Mouse (Mus musculus) limb, embryonic 14.5 days (tissue): ENCODE measurements at regions not wholly inside any gene's neighbourhood (a gene's known extent, or its start where the extent isn't known, plus 50 kb on each side); places are given as distances from the start of the nearest gene placed in this dataset.

Experiments used
- ATAC-seq: fragments of 200-750 bp; cut with Nextera tagmentation; 2 replicates; pipeline ENCODE4 v1.8.0; 2017; ENCODE audit warnings: low read depth, moderate number of reproducible peaks, moderate TSS enrichment; ENCODE audit not compliant: low FRiP score
- DNase-seq: peaks from one replicate; pipeline ENCODE4 v3.0.0-alpha.2; 2015; ENCODE audit warnings: low spot score
- H3K27ac ChIP-seq: fragments of 300-500 bp; sonication (generic); replicated peaks from 2 replicates; pipeline ENCODE4 v1.5.1; 2014; ENCODE audit warnings: low read depth, mild to moderate bottlenecking, low read length, moderate library complexity, mixed read lengths
- H3K27me3 ChIP-seq: fragments of 300-500 bp; sonication (generic); 2 replicates; pipeline ENCODE4 v1.6.1; 2014; ENCODE audit warnings: low read length, mixed read lengths; ENCODE audit not compliant: control insufficient read depth, insufficient read depth
- H3K36me3 ChIP-seq: fragments of 300-500 bp; sonication (generic); 2 replicates; pipeline ENCODE4 v1.6.1; 2014; ENCODE audit warnings: mild to moderate bottlenecking, low read length, moderate library complexity, mixed read lengths; ENCODE audit not compliant: control insufficient read depth, insufficient read depth
- H3K4me1 ChIP-seq: fragments of 300-500 bp; sonication (generic); 2 replicates; pipeline ENCODE4 v1.6.1; 2014; ENCODE audit warnings: antibody characterized with exemption, low read length, mixed read lengths; ENCODE audit not compliant: control insufficient read depth, insufficient read depth
- H3K4me2 ChIP-seq: fragments of 300-500 bp; sonication (generic); replicated peaks from 2 replicates; pipeline ENCODE4 v1.6.1; 2014; ENCODE audit warnings: low read depth, mild to moderate bottlenecking, low read length, moderate library complexity; ENCODE audit not compliant: severe bottlenecking
- H3K4me3 ChIP-seq: fragments of 300-500 bp; sonication (generic); replicated peaks from 2 replicates; pipeline ENCODE4 v1.5.1; 2014; ENCODE audit warnings: low read length
- H3K9ac ChIP-seq: fragments of 300-500 bp; sonication (generic); 2 replicates; pipeline ENCODE4 v1.6.1; 2014; ENCODE audit warnings: mild to moderate bottlenecking, low read depth, low read length, moderate library complexity; ENCODE audit not compliant: severe bottlenecking
- H3K9me3 ChIP-seq: fragments of 300-500 bp; sonication (generic); 2 replicates; pipeline ENCODE4 v1.6.1; 2016; ENCODE audit warnings: low read length; ENCODE audit not compliant: control insufficient read depth
- POLR2A ChIP-seq: fragments of 200-500 bp; IDR thresholded peaks from 2 replicates; pipeline ENCODE4 v1.8.0; 2012; ENCODE audit warnings: inconsistent platforms, mild to moderate bottlenecking, moderate library complexity, borderline replicate concordance; ENCODE audit not compliant: insufficient read depth, insufficient read length; ENCODE audit errors: extremely low read depth
- WGBS: fragments of 180-500 bp; shearing (Covaris S2); extraction: QIAGEN DNeasy Blood & Tissue Kit; methylation state at CpG from one replicate; pipeline ENCODE4 v1.1.7; 2014; 5-methylcytosine and 5-hydroxymethylcytosine counted together

GRCm38 (mm10) chr17:79144913-79145625, 93.4 kb downstream of the Qpct start:
- Histone ChIP-seq H3K36me3 (no peaks in the 10 kb centered on the region), H3K4me3 (no peak overlapping the region), H3K27ac (no peak overlapping the region), H3K27me3 (no peaks in the 10 kb centered on the region), H3K4me1 (peaks cover 15% of the 10 kb centered on the region), H3K4me2 (no peak overlapping the region), H3K9ac (no peak overlapping the region), H3K9me3 (no peaks in the 10 kb centered on the region)
- peak; percentile 90 for ATAC-seq
- WGBS: 13% methylated on average over 2 of the region's 2 CpGs
- peak; percentile 75 for DNase-seq
- TF ChIP-seq POLR2A: no peak

GRCm38 (mm10) chr17:79143031-79143430, 91.3 kb downstream of the Qpct start:
- H3K4me2 ChIP-seq: no peak overlapping the region
- no peak for ATAC-seq
- H3K27ac ChIP-seq: no peak overlapping the region
- no peaks in the 10 kb centered on the region for H3K27me3 ChIP-seq
- WGBS: 46% methylated on average over 1 of the region's 1 CpGs
- no peaks in the 10 kb centered on the region for H3K36me3 ChIP-seq
- TF ChIP-seq POLR2A: no peak
- no peak overlapping the region for H3K9ac ChIP-seq
- no peak overlapping the region for H3K4me3 ChIP-seq
- peaks cover 15% of the 10 kb centered on the region for H3K4me1 ChIP-seq
- no peaks in the 10 kb centered on the region for H3K9me3 ChIP-seq
- no peak for DNase-seq
